Mouse (Mus musculus) thymus, postnatal 36 days (tissue): ENCODE measurements around the gene B3gnt3.
"Not testable (repeated sequence)": the region's sequence is repeated elsewhere in the genome, so short reads cannot be mapped to it uniquely, and the experiment has no call there.

Experiments
- DNase-seq, 2 experiments: peaks; one replicate each; pipeline ENCODE4 v3.0.0; 2022; ENCODE audit warnings: mixed read lengths in 2 of 2

Gene B3gnt3

DNA sequence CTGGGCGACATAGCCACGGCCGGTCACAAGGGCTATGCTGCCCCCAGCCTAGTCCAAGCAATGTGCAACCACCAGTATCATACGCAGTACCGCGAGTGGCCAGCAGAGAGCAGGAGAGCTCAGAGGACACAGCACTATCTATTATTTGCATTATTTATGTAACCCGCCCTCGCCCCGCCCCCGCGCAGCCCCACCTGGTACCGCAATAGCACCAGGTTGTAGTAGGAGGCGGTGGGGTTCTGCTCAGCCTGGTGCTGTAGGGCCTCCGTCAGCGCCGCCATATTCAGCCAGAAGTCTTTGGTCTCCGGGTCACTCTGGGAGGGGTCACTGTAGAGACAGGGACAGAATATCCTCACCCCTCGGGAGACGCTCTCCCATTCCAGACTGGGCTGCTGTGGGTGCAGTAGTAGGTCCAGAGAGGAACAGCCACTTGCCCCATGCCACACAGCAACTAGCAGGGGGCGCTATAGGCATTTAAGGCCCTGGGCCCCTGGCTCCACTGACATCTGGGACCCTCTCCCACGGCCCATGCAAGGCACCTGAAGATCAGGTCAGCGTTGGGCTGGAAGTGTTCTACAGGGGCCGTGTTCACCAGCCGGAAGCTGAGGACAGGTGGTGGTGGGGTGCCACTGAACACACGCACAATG, 8.3 kb upstream of the B3gnt3 start:
- DNase-seq: peak; percentile 66 to 77

DNA sequence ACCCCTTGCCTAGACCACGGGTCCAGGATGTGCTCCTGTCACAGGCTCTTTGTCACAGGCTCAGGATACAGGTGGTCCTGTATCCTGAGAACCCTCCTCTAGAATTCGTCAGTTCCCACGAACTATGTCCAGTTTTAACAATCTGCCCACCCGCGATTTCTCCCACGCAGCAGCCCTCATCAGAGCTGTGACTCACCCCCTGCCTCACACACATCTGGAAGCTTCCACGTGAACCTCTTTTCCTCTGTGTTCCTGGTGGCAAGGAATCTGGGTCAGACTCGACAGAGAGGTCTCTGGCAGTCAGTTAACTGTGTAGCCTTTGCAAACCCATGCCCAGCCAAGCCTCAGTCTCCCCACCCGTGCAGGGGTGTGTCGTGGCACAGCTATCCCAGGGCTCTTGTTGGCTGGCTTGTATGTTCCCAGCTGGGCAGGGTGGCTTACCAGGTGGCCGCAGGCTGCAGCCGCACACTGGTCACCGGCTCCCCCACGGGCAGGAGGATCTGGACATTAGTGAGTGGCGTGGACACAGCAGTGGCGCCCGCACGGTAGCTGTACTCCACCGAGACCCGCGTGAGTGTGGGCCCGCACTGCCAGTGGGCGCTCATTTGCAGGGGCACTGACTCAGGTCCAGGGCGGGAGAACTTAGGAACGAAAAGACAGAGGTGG, 7.7 kb upstream of the B3gnt3 start:
- no peak for DNase-seq

DNA sequence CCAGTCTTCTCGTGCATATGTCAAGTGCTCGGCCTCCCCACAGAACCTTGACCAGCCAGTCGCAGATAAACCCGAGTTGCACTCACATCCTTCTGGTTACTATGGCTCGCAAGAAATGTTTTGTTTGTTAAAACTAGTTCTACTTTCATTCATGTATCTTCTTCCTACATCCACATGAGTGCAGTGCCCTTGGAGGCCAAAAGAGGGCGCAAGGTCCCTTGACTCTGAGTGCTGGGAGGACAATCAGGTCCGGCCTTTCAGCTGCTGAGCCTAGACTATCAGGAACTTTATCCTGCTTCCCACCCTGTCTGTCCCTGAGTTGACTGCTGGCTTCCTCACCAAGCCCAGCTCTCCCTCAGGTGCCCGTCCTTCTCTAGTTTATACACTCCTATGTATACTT, 6.3 kb upstream of the B3gnt3 start:
- peak; percentile 68 to 73 for DNase-seq

DNA sequence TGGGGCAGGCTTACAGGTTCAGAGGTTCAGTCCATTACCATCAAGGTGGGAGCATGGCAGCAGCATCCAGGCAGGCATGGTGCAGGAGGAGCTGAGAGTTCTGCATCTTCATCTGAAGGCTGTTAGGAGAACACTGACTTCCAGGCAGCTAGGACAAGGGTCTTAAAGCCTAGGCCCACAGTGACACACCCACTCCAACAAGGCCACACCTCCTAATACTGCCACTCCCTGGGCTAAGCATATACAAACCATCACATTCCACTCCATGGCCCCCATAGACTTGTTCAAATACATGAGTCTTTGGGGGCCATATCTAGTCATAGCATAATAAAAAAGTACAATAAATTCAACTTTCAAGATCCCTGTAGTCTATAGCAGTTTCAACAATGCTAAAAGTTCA, 1.8 kb upstream of the B3gnt3 start:
- DNase-seq: not testable (repeated sequence)

DNA sequence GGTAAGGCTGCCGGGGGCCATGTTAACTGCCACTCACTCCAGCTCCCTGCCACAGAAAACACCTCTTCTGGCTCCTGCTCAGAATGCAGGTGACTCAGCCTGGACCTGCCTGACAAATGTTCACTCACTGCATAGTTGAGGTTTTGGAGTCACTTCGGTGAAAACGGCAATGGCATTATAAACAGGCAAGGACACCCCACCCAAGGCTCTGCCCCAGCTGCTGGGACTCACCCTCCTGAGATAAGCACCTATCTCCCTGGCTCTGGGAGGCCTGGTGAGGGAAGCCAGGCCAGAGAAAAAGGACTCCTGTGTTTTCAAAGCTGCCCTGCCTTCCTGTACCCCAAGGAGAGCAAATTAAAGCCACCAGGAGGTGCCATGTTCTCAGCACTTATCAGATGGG, 1.3 kb upstream of the B3gnt3 start:
- no peak for DNase-seq

- no peak for DNase-seq
Observed at GRCm38 (mm10) chr8:71702087-71702432, 471 bp upstream of the B3gnt3 start.

- DNase-seq: no peak
Observed at GRCm38 (mm10) chr8:71700493-71701269, 908 bp downstream of the B3gnt3 start.

GRCm38 (mm10) chr8:71695456-71695855, 6.1 kb downstream of the B3gnt3 start:
- not testable (repeated sequence) for DNase-seq

GRCm38 (mm10) chr8:71693166-71694041, 8.2 kb downstream of the B3gnt3 start:
- no peak for DNase-seq

DNA sequence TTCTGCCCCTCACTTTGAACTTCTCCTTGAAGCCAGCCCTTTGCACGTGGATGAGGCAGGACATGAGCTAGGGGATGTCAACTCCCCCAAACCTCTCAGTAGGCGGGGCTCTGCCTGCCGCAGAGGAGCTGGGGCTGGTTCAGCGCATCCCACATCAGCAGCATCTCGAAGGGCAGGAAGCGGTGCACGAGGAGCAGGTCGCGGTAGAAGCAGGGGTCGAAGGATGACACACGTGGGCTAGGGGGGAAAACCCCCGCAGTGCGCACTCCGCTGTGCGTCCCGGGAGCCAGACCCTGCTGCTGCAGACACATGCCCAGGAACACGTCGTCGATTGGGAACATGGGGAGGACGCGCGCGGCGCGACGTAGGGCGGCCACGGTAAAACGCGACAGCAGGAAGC, 9.1 kb downstream of the B3gnt3 start:
- DNase-seq: peak; percentile 49 to 72

- DNase-seq: no peak
Observed at GRCm38 (mm10) chr8:71689028-71689427, 12.6 kb downstream of the B3gnt3 start, which contains the start of gene Insl3. Gene Insl3 (plus strand): TSS chr8:71689214.

DNA sequence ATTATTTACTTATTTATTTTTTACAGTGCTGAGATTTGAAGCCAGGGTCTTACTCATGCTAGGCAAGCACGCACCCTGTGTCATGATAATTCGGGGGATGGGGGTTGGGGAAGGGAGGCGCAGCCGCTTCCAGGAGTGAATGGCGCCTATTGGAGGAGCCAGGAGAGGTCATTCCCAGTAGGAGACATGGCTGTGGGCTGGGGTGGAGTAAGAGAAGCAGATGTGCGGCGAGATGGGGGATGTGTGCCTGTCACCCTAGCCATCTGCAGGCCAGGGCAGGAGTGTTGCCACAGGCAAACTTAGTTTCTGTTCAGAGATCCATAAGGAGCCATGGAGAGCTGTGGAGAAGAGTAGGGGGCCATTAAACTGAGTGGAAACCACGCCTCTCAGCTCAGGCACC, 14.0 kb downstream of the B3gnt3 start:
- no peak for DNase-seq

- no peak for DNase-seq
Observed at GRCm38 (mm10) chr8:71686143-71686734, 15.3 kb downstream of the B3gnt3 start.

DNA sequence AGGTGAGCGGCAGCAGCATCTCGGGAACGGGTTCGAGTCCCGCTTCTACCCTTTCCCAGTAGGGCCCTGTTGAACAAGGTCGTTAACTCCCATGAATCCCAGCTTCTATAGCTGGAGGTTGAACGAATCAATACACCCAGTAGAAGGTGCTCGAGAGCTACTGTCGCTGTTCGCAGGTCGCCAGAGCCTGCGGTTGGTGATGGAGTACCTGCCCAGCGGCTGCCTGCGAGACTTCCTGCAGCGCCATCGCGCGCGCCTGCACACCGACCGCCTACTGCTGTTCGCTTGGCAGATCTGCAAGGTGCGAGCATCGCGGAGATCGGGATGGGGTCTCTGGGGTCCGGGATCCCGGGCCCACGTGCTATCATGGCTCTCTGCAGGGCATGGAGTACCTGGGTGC, 16.0 kb downstream of the B3gnt3 start:
- no peak for DNase-seq

- no peak for DNase-seq
Observed at GRCm38 (mm10) chr8:71684701-71685100, 16.9 kb downstream of the B3gnt3 start.

- no peak for DNase-seq
Observed at GRCm38 (mm10) chr8:71682832-71683231, 18.8 kb downstream of the B3gnt3 start.

DNA sequence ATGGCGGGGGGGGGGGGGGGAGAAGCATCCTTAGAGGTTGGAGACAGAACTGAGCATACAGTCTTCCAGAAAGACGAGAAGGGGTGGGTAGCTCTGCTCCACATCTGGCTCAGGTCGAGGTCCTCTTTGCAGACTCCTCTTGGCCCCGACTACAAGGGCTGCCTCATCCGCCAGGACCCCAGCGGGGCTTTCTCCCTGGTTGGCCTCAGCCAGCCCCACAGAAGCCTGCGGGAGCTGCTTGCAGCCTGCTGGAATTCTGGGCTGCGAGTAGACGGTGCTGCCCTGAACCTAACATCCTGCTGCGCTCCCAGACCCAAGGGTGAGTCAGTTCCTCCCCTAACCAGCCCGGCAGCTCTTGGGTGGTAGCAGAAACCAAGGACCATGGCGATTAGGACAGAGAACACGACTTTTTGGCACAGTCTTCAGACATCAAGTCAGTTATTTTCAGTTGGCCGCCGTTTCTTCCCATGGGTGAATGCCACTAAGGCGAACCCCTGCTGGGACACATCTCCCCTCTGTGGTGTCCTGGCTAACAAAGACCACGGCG, 20.1 kb downstream of the B3gnt3 start:
- no peak for DNase-seq

GRCm38 (mm10) chr8:71680471-71680870, 21.1 kb downstream of the B3gnt3 start:
- no peak for DNase-seq

GRCm38 (mm10) chr8:71679550-71680168, 21.9 kb downstream of the B3gnt3 start:
- DNase-seq: no peak

DNA sequence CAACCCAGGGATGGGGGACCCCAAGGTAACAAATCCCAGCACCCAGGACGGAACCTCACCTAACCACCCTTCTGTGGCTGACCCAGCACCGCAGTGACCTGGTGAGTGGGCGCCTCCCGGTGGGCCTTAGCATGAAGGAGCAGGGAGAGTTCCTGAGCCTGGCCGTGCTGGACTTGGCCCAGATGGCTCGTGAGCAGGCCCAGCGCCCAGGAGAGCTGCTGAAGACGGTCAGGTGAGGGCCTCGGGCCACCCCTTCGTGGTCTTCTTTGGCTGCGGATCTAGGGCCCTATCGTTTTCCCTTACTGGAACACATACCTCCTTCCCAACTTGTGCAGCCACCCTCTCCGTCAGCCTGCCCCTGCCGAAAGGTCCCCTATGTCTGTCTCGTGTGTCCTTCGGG, 22.5 kb downstream of the B3gnt3 start:
- DNase-seq: no peak

GRCm38 (mm10) chr8:71678216-71678615, 23.4 kb downstream of the B3gnt3 start:
- no peak for DNase-seq

- DNase-seq: peak in 1 of 2 experiments; percentile 55
Observed at GRCm38 (mm10) chr8:71677555-71677954, 24.0 kb downstream of the B3gnt3 start.
